Mouse (Mus musculus) E14TG2a.4 (cell line): ENCODE data around the gene Grk2.
A peak's percentile ranks its signal among the peaks of the same experiment; 100 is the strongest.

Experiments used
- CTCF ChIP-seq: conservative IDR thresholded peaks from 2 replicates; pipeline ENCODE4 v1.5.1; 2014; ENCODE audit warnings: low read length
- NANOG ChIP-seq: IDR thresholded peaks from 2 replicates; pipeline ENCODE4 v1.6.1; 2014; ENCODE audit warnings: borderline replicate concordance, low read length, mixed read lengths
- POU5F1 ChIP-seq: IDR thresholded peaks from 2 replicates; pipeline ENCODE4 v1.6.1; 2014; ENCODE audit warnings: low read length, borderline replicate concordance

DNA sequence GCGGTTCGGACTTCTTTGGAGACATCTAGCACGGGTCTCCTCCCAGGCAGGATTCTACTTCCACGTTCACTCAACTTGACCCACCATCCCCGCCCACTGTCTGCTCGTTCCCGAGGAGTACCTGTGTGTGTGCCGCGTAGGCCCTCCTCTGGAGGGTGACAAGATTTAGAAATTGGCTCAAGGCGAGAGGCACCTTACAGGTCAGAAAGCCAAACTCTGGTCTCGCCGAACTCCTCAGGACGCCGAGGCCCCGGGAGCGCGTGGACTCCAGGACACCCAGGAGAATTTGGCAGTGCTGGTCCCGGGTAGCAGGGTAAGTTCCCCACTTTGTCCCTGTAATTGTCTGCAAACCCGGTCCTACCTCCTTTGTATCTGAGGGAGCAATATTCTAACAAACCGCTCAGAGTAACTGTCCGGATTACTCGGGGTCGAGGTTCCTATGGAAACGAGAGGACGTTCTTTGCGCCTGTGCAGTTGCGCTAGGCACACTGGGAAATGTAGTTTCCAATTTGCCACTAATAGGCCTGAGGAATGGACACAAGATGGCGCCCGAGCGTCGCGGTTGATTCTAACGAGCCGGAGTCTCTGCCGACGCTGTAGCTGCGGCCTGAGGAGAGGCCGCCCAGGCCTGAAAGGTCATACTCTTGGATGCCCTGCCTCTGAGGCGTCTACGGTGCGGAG, 48.7 kb downstream of the Grk2 start:
- TF ChIP-seq CTCF = peak; percentile 62
- no peak for TF ChIP-seq NANOG
- TF ChIP-seq POU5F1 = no peak
